Mouse (Mus musculus) heart, embryonic 12.5 days (tissue): ENCODE data around the gene Acta2. TPM values are rescaled to one million over a fixed set of nuclear protein-coding genes. Genes with fewer than 3 reads are reported as not detected.

ENCODE experiments used
- ATAC-seq: fragments of 200-750 bp; cut with Nextera tagmentation; 2 replicates; pipeline ENCODE4 v1.8.0; 2017; ENCODE audit warnings: moderate TSS enrichment, moderate library complexity; ENCODE audit not compliant: insufficient number of reproducible peaks, low FRiP score
- H3K27ac ChIP-seq: fragments of 300-500 bp; sonication (generic); 2 replicates; pipeline ENCODE4 v1.5.1; 2016; ENCODE audit warnings: mild to moderate bottlenecking, moderate library complexity; ENCODE audit not compliant: poor library complexity, severe bottlenecking
- H3K27me3 ChIP-seq: fragments of 300-500 bp; sonication (generic); replicated peaks from 2 replicates; pipeline ENCODE4 v1.6.1; 2016; ENCODE audit warnings: mild to moderate bottlenecking, moderate library complexity
- H3K36me3 ChIP-seq: fragments of 300-500 bp; sonication (generic); 2 replicates; pipeline ENCODE4 v1.6.1; 2016; ENCODE audit warnings: mild to moderate bottlenecking, moderate library complexity
- H3K4me1 ChIP-seq: fragments of 300-500 bp; sonication (generic); replicated peaks from 2 replicates; pipeline ENCODE4 v1.6.1; 2016; ENCODE audit warnings: mild to moderate bottlenecking
- H3K4me2 ChIP-seq: fragments of 300-500 bp; sonication (generic); 2 replicates; pipeline ENCODE4 v1.6.1; 2016; ENCODE audit warnings: mild to moderate bottlenecking, moderate library complexity
- H3K4me3 ChIP-seq: fragments of 300-500 bp; sonication (generic); 2 replicates; pipeline ENCODE4 v1.5.1; 2016; ENCODE audit warnings: mild to moderate bottlenecking
- H3K9ac ChIP-seq: fragments of 300-500 bp; sonication (generic); 2 replicates; pipeline ENCODE4 v1.6.1; 2016; ENCODE audit warnings: mild to moderate bottlenecking, moderate library complexity
- H3K9me3 ChIP-seq: fragments of 300-500 bp; sonication (generic); replicated peaks from 2 replicates; pipeline ENCODE4 v1.6.1; 2016; ENCODE audit warnings: mild to moderate bottlenecking, moderate library complexity
- WGBS: fragments of 180-500 bp; shearing (Covaris S2); methylation state at CpG from one replicate; pipeline ENCODE4 v1.1.7; 2016; 5-methylcytosine and 5-hydroxymethylcytosine counted together
- polyA plus RNA-seq: library from polyadenylated mRNA; unstranded; fragments of >200 nt; fragmentation: Nextera tagmentation; extraction: Ambion mirVana; gene quantifications from 2 replicates; pipeline ENCODE4 v1.2.1, GENCODE M21; 2016

The Acta2 gene
- polyA plus RNA-seq, 1 experiment from 2014 or later, result 1,019 TPM

- H3K27me3 ChIP-seq, result peaks cover 11% of the 10 kb centered on the region
- no peak overlapping the region for H3K9ac ChIP-seq
- H3K4me1 ChIP-seq, result no peaks in the 10 kb centered on the region
- no peak overlapping the region for H3K27ac ChIP-seq
- WGBS, result 22% methylated on average over 6 of the region's 6 CpGs
- no peak overlapping the region for H3K4me3 ChIP-seq
- no peak overlapping the region for H3K4me2 ChIP-seq
- no peak for ATAC-seq
- H3K36me3 ChIP-seq, result peaks cover 56% of the 10 kb centered on the region
- H3K9me3 ChIP-seq, result no peaks in the 10 kb centered on the region
Observed at GRCm38 (mm10) chr19:34244056-34244455, 11.3 kb downstream of the Acta2 start.

GRCm38 (mm10) chr19:34242925-34243324, 12.5 kb downstream of the Acta2 start:
- H3K27ac ChIP-seq, result no peak overlapping the region
- H3K9me3 ChIP-seq, result no peaks in the 10 kb centered on the region
- H3K4me2 ChIP-seq, result no peak overlapping the region
- H3K9ac ChIP-seq, result no peak overlapping the region
- H3K4me3 ChIP-seq, result no peak overlapping the region
- peaks cover 6% of the 10 kb centered on the region; the same call in 1 of the 2 replicates for H3K27me3 ChIP-seq
- ATAC-seq, result no peak
- H3K4me1 ChIP-seq, result no peaks in the 10 kb centered on the region
- H3K36me3 ChIP-seq, result peaks cover 49% of the 10 kb centered on the region

DNA sequence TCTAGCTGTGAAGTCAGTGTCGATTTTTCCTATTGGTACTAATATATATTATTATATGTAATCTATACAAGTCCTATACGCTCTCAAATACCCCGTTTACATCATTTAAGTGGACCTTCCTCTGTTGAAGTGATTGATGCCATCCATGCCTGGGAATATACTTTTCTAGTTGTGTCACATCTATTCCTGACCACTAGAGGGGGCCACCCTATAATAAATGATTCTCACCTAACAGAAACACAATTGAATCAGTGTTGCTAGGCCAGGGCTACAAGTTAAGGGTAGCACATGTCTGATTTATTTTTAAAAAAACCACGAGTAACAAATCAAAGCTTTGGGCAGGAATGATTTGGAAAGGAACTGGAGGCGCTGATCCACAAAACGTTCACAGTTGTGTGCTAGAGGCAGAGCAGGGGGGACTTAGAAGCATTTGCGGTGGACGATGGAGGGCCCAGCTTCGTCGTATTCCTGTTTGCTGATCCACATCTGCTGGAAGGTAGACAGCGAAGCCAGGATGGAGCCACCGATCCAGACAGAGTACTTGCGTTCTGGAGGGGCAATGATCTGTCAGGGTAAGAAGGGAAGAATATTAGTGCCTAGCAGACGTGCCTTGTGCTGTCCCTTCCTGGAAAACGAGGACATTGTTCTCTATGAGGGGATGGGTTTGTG, 14.0 kb downstream of the Acta2 start:
- no peak for ATAC-seq
- no peaks in the 10 kb centered on the region for H3K27me3 ChIP-seq
- H3K36me3 ChIP-seq, result peaks cover 47% of the 10 kb centered on the region
- no peak overlapping the region for H3K9ac ChIP-seq
- no peak overlapping the region for H3K4me3 ChIP-seq
- H3K27ac ChIP-seq, result no peak overlapping the region
- no peak overlapping the region for H3K4me2 ChIP-seq
- no peaks in the 10 kb centered on the region for H3K9me3 ChIP-seq
- WGBS, result 57% methylated on average over 15 of the region's 15 CpGs
- H3K4me1 ChIP-seq, result no peaks in the 10 kb centered on the region

- H3K9me3 ChIP-seq, result no peaks in the 10 kb centered on the region
- H3K9ac ChIP-seq, result no peak overlapping the region
- H3K27me3 ChIP-seq, result no peaks in the 10 kb centered on the region
- no peak for ATAC-seq
- WGBS, result 59% methylated on average over 5 of the region's 5 CpGs
- H3K27ac ChIP-seq, result no peak overlapping the region
- H3K4me3 ChIP-seq, result no peak overlapping the region
- no peak overlapping the region for H3K4me2 ChIP-seq
- H3K36me3 ChIP-seq, result peaks cover 39% of the 10 kb centered on the region
- no peaks in the 10 kb centered on the region for H3K4me1 ChIP-seq
Observed at GRCm38 (mm10) chr19:34240273-34241039, 14.9 kb downstream of the Acta2 start.

- 90% methylated on average over 2 of the region's 2 CpGs for WGBS
- Histone ChIP-seq H3K4me2 (no peak overlapping the region), H3K9me3 (no peaks in the 10 kb centered on the region), H3K4me1 (peaks cover 5% of the 10 kb centered on the region; the same call in 1 of the 2 replicates), H3K4me3 (no peak overlapping the region), H3K27me3 (no peaks in the 10 kb centered on the region), H3K27ac (no peak overlapping the region), H3K9ac (no peak overlapping the region), H3K36me3 (peaks cover 17% of the 10 kb centered on the region)
- ATAC-seq, result no peak
Observed at GRCm38 (mm10) chr19:34237746-34238145, 17.6 kb downstream of the Acta2 start.

DNA sequence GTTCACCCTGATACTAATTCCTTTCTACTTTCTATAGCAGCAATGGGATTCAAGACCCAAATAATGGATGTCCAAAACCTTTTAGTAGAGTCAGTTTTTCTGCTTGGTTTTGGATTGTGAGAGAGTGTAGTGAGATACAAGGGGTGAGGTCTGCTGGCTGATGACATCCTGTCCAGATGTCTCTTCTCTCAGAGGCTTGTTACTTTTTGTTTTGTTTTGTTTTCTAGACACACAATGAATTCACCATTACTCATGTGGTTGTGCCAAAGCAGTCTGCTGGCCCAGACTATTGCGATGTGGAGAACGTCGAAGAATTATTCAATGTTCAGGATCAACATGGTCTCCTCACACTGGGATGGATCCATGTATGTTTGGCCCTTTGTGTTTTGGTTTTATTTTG, 19.3 kb downstream of the Acta2 start:
- no peak for ATAC-seq
- H3K36me3 ChIP-seq, result peaks cover 6% of the 10 kb centered on the region; the same call in 1 of the 2 replicates
- H3K27ac ChIP-seq, result no peak overlapping the region
- 90% methylated on average over 3 of the region's 3 CpGs for WGBS
- H3K4me3 ChIP-seq, result no peak overlapping the region
- H3K9me3 ChIP-seq, result no peaks in the 10 kb centered on the region
- no peak overlapping the region for H3K9ac ChIP-seq
- peaks cover 5% of the 10 kb centered on the region; the same call in 1 of the 2 replicates for H3K4me1 ChIP-seq
- no peak overlapping the region for H3K4me2 ChIP-seq
- H3K27me3 ChIP-seq, result no peaks in the 10 kb centered on the region

DNA sequence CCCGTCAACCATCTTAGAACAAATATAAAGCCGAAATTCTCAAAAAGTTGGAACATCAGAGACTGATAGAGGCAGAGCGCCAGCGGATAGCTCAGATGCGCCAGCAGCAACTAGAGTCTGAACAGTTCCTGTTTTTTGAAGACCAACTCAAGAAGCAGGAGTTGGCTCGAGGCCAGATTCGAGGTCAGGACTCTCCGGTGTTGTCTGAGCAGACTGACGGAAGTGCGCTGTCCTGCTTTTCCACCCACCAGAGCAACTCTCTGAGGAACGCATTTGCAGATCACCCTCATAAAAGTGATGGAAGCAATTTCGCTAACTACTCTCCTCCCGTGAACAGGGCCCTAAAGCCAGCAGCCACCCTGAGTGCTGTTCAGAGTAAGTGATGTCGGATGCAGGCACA, 21.4 kb downstream of the Acta2 start:
- 69% methylated on average over 14 of the region's 14 CpGs for WGBS
- Histone ChIP-seq H3K4me3 (no peak overlapping the region), H3K27ac (no peak overlapping the region), H3K4me1 (peaks cover 5% of the 10 kb centered on the region; the same call in 1 of the 2 replicates), H3K9ac (no peak overlapping the region), H3K27me3 (no peaks in the 10 kb centered on the region), H3K4me2 (no peak overlapping the region), H3K36me3 (peaks cover 6% of the 10 kb centered on the region; the same call in 1 of the 2 replicates), H3K9me3 (no peaks in the 10 kb centered on the region)
- no peak for ATAC-seq

- Histone ChIP-seq H3K4me2 (no peak overlapping the region), H3K9ac (no peak overlapping the region), H3K27me3 (no peaks in the 10 kb centered on the region), H3K27ac (no peak overlapping the region), H3K36me3 (0 out of 2 replicates have a peak, but pooled peaks cover 2% of the 10 kb centered on the region), H3K4me1 (peaks cover 5% of the 10 kb centered on the region; the same call in 1 of the 2 replicates), H3K9me3 (no peaks in the 10 kb centered on the region), H3K4me3 (no peak overlapping the region)
- 60% methylated on average over 5 of the region's 5 CpGs for WGBS
- no peak for ATAC-seq
Observed at GRCm38 (mm10) chr19:34232326-34232725, 23.1 kb downstream of the Acta2 start.

DNA sequence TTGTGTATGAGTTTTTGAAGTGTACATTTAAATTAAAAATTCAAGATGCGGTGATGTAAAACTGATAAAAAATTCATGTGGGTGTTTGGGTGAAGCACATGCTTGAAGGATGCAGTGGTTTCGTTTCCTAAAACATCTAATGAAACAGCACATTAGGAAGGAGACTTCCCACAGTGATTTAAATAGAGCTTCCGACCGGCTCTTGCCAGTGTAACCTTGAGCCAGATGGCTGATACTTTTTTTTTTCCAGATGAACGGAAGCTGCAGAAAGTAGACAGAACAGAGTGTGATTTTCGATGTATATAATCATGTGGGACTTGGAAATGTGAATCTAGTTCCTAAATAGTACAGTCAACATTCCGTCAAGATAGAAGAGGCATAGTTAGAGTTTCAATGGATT, 23.8 kb downstream of the Acta2 start:
- no peak overlapping the region for H3K27ac ChIP-seq
- H3K4me3 ChIP-seq, result no peak overlapping the region
- no peaks in the 10 kb centered on the region for H3K36me3 ChIP-seq
- WGBS, result 78% methylated on average over 7 of the region's 7 CpGs
- no peak for ATAC-seq
- no peaks in the 10 kb centered on the region for H3K27me3 ChIP-seq
- H3K4me1 ChIP-seq, result peaks cover 5% of the 10 kb centered on the region; the same call in 1 of the 2 replicates
- H3K4me2 ChIP-seq, result no peak overlapping the region
- no peaks in the 10 kb centered on the region for H3K9me3 ChIP-seq
- H3K9ac ChIP-seq, result no peak overlapping the region

GRCm38 (mm10) chr19:34222805-34223204, 32.6 kb downstream of the Acta2 start:
- H3K4me2 ChIP-seq, result no peak overlapping the region
- no peak overlapping the region for H3K27ac ChIP-seq
- H3K9me3 ChIP-seq, result no peaks in the 10 kb centered on the region
- no peaks in the 10 kb centered on the region for H3K36me3 ChIP-seq
- ATAC-seq, result no peak
- H3K4me1 ChIP-seq, result no peaks in the 10 kb centered on the region
- H3K9ac ChIP-seq, result no peak overlapping the region
- H3K4me3 ChIP-seq, result no peak overlapping the region
- H3K27me3 ChIP-seq, result no peaks in the 10 kb centered on the region
- WGBS, result 71% methylated on average over 3 of the region's 3 CpGs

DNA sequence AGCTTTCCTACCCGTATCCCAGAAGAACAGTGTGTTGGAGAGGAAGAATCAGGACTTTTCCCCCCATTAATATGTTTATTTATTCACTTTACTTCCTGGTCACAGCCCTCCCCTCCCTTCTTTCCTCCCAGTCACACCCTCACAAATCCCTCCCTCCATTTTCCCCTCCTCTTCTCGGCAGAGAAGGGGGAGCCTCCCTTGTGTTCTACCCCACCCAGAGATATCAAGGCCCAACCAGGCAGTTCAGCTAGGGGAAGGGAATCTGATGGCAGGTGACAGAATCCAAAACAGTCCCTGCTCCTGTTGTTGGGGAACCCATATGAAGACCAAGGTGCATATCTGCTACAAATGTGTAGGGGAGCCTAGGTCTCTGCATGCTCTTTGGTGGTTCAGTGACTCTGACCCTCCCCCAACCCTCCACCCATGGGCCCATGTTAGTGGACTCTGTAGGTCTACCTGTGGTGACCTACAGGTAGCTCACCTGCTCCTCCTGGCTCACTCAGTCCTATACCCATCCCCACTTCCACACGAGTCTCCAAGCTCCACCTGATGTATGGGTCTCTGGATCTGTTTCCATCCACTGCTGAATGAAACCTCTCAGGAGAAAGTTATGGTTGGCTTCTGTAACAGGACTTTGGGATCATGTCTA, 34.5 kb downstream of the Acta2 start:
- H3K27me3 ChIP-seq, result no peaks in the 10 kb centered on the region
- ATAC-seq, result no peak
- H3K4me1 ChIP-seq, result no peaks in the 10 kb centered on the region
- H3K9ac ChIP-seq, result no peak overlapping the region
- H3K27ac ChIP-seq, result no peak overlapping the region
- H3K4me3 ChIP-seq, result no peak overlapping the region
- no peaks in the 10 kb centered on the region for H3K36me3 ChIP-seq
- no peaks in the 10 kb centered on the region for H3K9me3 ChIP-seq
- 56% methylated on average over 3 of the region's 3 CpGs for WGBS
- H3K4me2 ChIP-seq, result no peak overlapping the region
